Mouse (Mus musculus) A20 (cell line): ENCODE measurements around the gene Chst10.

ENCODE experiments used
- DNase-seq: peaks from one replicate; pipeline ENCODE4 v3.0.0-alpha.2; 2011; ENCODE audit warnings: low read depth, low spot score

Gene Chst10

GRCm38 (mm10) chr1:38897431-38898248 lies at the start of gene Chst10:
TSS of gene Chst10 (minus strand) at chr1:38898161.
- DNase-seq = peak; percentile 93

- DNase-seq = peak; percentile 16
These were observed 41.6 kb upstream of the Chst10 start for GRCm38 (mm10) chr1:38939608-38940007.

GRCm38 (mm10) chr1:38938849-38939248 lies 40.9 kb upstream of the Chst10 start, which contains the start of gene Nms:
TSS of gene Nms (plus strand) at chr1:38939149.
- no peak for DNase-seq

- DNase-seq = peak; percentile 70
These were observed 38.8 kb upstream of the Chst10 start for GRCm38 (mm10) chr1:38936780-38937179.

- DNase-seq = peak; percentile 53
These were observed 36.7 kb upstream of the Chst10 start for GRCm38 (mm10) chr1:38934668-38935067.

- DNase-seq = no peak
These were observed 32.8 kb upstream of the Chst10 start for GRCm38 (mm10) chr1:38930767-38931166.

GRCm38 (mm10) chr1:38929468-38929867 lies 31.5 kb upstream of the Chst10 start:
- DNase-seq = no peak

- no peak for DNase-seq
These were observed 31.0 kb upstream of the Chst10 start for GRCm38 (mm10) chr1:38928996-38929395.

GRCm38 (mm10) chr1:38903985-38904384 lies 6.0 kb upstream of the Chst10 start:
- no peak for DNase-seq

- peak; percentile 68 for DNase-seq
These were observed 4.6 kb upstream of the Chst10 start for GRCm38 (mm10) chr1:38902571-38902970.

- no peak for DNase-seq
These were observed 4.9 kb downstream of the Chst10 start for GRCm38 (mm10) chr1:38893081-38893480.

GRCm38 (mm10) chr1:38891444-38891843 lies 6.5 kb downstream of the Chst10 start:
- no peak for DNase-seq

- no peak for DNase-seq
These were observed 9.2 kb downstream of the Chst10 start for GRCm38 (mm10) chr1:38888803-38889202.

GRCm38 (mm10) chr1:38887011-38887410 lies 10.9 kb downstream of the Chst10 start:
- DNase-seq = no peak

- DNase-seq = no peak
These were observed 11.4 kb downstream of the Chst10 start for GRCm38 (mm10) chr1:38886602-38887001.

- no peak for DNase-seq
These were observed 12.0 kb downstream of the Chst10 start for GRCm38 (mm10) chr1:38885956-38886355.

- DNase-seq = no peak
These were observed 14.2 kb downstream of the Chst10 start for GRCm38 (mm10) chr1:38883766-38884165.

- no peak for DNase-seq
These were observed 15.2 kb downstream of the Chst10 start for GRCm38 (mm10) chr1:38882746-38883145.

- DNase-seq = no peak
These were observed 16.6 kb downstream of the Chst10 start for GRCm38 (mm10) chr1:38881366-38881765.

GRCm38 (mm10) chr1:38876671-38877382 lies 21.1 kb downstream of the Chst10 start:
- DNase-seq = no peak

GRCm38 (mm10) chr1:38873911-38874310 lies 24.1 kb downstream of the Chst10 start:
- no peak for DNase-seq

GRCm38 (mm10) chr1:38871834-38872233 lies 26.1 kb downstream of the Chst10 start:
- DNase-seq = no peak
